Mouse (Mus musculus) colon, adult 2 months (tissue): ENCODE results near the gene Acp1. TPM values are rescaled to one million over a fixed set of nuclear protein-coding genes. Genes with fewer than 3 reads are reported as not detected.

Source experiments
- polyA plus RNA-seq: library from polyadenylated mRNA; depleted of rRNA; stranded (reverse); fragments of >200 nt; gene quantifications from 2 replicates; pipeline ENCODE4 v1.2.3, GENCODE M21; 2012; rRNA removed

The Acp1 gene
- 4.2 and 8.1 TPM in 2 replicates for polyA plus RNA-seq

DNA sequence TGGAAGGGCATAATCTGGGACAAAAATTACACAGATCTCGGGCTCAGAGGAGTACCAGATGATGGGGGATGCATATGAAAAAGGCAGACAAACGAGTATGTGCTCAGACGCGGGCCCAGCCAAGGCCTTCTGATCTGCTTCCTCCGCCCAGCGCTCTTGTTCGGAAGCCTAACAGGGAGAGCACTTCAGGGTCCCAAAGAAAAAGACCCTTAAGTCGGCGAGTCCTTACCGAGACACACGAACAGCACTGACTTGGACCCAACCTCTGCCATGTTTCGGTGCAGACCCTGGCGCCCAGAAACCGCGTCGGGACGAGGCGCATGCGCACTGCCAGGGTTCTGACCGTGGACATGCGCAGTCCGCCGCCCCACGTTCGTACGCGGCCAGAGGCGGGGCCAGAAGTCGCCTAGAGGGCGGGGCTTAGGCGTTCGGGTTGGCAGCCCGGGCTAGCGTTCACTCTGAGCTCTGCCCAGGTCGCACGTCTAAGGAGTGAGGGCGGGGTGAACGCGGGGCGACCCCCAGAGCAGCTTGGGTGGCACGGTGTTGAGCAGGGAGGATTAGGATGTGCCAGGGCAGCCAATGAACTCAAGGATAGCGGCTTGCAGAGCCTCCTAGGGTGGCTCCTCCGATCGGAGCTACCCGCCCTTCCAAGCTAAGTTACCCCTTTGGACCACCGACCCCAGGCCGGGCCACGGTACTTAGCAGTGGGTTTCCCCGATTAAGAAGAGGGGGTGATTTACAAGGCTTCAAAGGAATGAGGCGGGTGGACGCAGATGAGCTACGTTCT lies at the start of gene Acp1, which contains the start of gene Sh3yl1:
Gene Acp1, minus strand, starts transcription at position 329 of the 787 bp plus-strand sequence.
Gene Sh3yl1, plus strand, starts transcription at position 408 of the 787 bp plus-strand sequence.

DNA sequence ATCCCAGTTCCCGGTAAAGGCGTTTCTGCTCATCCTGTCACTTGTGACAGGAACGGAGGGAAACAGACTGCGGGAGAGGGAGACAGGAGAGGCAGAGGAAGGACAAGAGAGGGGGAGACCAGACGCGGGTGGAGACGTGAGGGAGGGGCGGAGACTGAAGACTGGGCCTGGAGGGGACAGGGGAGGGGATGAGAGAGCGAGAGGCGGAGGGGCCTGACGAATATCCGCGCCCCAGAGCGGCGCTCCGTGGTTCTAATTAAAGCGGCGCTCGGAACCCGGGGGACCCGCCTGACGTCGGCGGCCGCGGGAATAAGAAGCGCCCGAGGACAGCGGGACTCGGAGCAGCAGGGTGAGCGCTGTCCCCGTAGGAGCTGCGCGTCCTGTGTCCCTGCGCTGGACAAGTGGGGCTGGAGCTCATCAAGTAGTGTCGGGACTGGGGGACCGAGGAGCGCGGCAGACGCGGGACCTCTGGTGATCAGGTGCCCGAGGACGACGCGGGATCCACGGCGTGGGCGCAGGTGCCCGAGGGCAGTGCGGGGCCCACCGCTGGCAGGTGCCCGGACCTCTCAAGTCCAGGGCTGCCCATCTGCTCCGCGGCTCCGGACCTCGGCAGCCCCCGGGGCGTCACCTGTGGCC lies 27.3 kb downstream of the Acp1 start, which contains the start of gene Alkal2:
Gene Alkal2, plus strand, starts transcription at position 337 of the 636 bp plus-strand sequence.

Other genes with a start within 250 kb of the Acp1 start
- gene Alkal2, start 27.3 kb downstream of the Acp1 start, polyA plus RNA-seq, result 0.33 and 0.61 TPM in 2 replicates
- gene Sh3yl1, start 79 bp upstream of the Acp1 start, polyA plus RNA-seq, result 5.2 and 6.0 TPM in 2 replicates
- 10.6 and 10.8 TPM in 2 replicates for gene Fam110c, start 162.3 kb upstream of the Acp1 start, polyA plus RNA-seq